Mouse (Mus musculus): ENCODE data around the gene Dock9.

The Dock9 gene

GRCm38 (mm10) chr14:121499769-121500168 is 297.9 kb downstream of the Dock9 start:
- DNase-seq = no peak

GRCm38 (mm10) chr14:121497800-121498199 is 299.8 kb downstream of the Dock9 start:
- DNase-seq = no peak

GRCm38 (mm10) chr14:121495741-121496140 is 301.9 kb downstream of the Dock9 start:
- DNase-seq = peak; percentile 51

GRCm38 (mm10) chr14:121495120-121495519 is 302.5 kb downstream of the Dock9 start:
- no peak for DNase-seq

GRCm38 (mm10) chr14:121494238-121494637 is 303.4 kb downstream of the Dock9 start:
- no peak for DNase-seq

GRCm38 (mm10) chr14:121493712-121494111 is 303.9 kb downstream of the Dock9 start:
- no peak for DNase-seq

GRCm38 (mm10) chr14:121492328-121492727 is 305.3 kb downstream of the Dock9 start:
- DNase-seq = no peak

All from cerebellum, adult 9-10 months (tissue).